Mouse (Mus musculus) C2C12 (cell line): Measurements from ENCODE around the gene Gm16867. TPM values are rescaled to one million over a fixed set of nuclear protein-coding genes. Genes with fewer than 3 reads are reported as not detected.
"Not testable (repeated sequence)": the region's sequence is repeated elsewhere in the genome, so short reads cannot be mapped to it uniquely, and the experiment has no call there.

Source experiments
- H3K27me3 ChIP-seq: one replicate; pipeline ENCODE4 v1.6.1; 2011; ENCODE audit not compliant: control insufficient read depth, insufficient read depth, insufficient read length
- H3K36me3 ChIP-seq: one replicate; pipeline ENCODE4 v1.6.1; 2011; ENCODE audit not compliant: control insufficient read depth, insufficient read depth
- H3K4me3 ChIP-seq: one replicate; pipeline ENCODE4 v1.5.1; 2011; ENCODE audit warnings: mild to moderate bottlenecking, control low read depth; ENCODE audit not compliant: poor library complexity, insufficient read depth, severe bottlenecking
- H3K79me2 ChIP-seq: one replicate; pipeline ENCODE4 v1.6.1; 2011; ENCODE audit not compliant: control insufficient read depth, insufficient read depth
- H3K79me3 ChIP-seq: one replicate; pipeline ENCODE4 v1.6.1; 2011; ENCODE audit warnings: low read depth, control low read depth
- H3ac ChIP-seq: one replicate; pipeline ENCODE3; 2011; ENCODE audit warnings: low read depth; ENCODE audit not compliant: control insufficient read depth, insufficient read length
- polyA plus RNA-seq: library from polyadenylated mRNA; unstranded; fragments of >200 nt; fragmentation: generic; extraction: Trizol; gene quantifications from one replicate; pipeline ENCODE4 v1.2.1, GENCODE M21; 2012; ENCODE audit warnings: missing spikeins

Gene Gm16867
- polyA plus RNA-seq, 1 experiment = not detected

DNA sequence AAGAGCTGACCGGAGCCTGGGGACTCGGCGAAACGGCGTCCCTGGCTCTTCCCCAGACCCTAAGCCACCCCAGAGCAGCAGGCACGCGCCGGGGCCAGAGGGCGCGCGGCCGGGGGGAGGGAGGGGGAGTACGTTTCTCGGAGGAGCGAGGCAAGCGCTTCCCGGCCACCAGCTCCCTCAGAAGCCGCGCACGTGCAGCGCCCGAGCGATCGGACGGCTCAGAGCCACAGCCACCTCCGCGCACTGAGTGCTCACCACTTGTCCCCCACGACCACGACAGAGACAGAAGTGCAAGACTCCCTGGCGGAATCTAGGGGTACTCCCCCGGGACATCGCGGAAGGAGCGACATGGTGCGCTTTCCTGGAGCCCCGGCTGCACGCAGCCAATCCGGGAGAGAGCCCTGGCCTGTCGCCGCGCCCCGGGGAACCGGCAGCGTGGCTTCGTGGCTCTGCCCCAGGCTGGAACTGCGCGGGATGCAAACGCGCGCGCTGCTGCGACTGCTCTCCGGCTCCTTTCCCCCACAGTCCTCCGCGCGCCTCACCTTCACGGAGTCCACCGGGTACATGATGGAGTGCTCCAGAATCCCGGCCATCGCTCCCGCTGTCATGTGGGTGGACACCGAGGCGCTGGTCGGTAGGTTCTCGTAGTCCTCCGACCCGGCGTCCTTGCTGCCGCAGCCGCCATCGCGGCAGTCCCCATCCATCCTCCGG, 567 bp downstream of the Gm16867 start:
- not testable (repeated sequence) for H3K79me2 ChIP-seq, H3K27me3 ChIP-seq, H3K4me3 ChIP-seq, H3ac ChIP-seq, H3K79me3 ChIP-seq, H3K36me3 ChIP-seq

DNA sequence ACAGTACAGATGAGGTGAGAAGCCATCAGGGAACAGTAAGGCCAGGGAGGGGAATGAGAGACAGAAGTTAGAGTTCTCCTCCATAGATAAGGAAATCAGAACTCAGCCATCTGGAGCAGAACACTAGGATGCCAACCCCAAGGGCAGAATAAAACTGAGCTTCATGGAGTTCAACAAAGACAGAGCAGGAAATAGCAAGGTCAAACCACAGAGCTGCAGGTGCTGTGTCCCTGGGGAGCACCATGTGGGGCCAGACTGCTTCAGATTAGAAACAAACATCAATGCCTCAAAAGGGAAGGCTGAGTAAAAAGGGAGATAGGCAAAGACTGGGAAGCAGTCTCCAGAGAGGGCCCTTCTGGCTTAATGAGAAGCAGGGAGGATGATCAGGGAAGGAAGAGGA, 6.9 kb downstream of the Gm16867 start:
- not testable (repeated sequence) for H3K27me3 ChIP-seq, H3K79me2 ChIP-seq, H3K36me3 ChIP-seq, H3ac ChIP-seq, H3K4me3 ChIP-seq, H3K79me3 ChIP-seq

DNA sequence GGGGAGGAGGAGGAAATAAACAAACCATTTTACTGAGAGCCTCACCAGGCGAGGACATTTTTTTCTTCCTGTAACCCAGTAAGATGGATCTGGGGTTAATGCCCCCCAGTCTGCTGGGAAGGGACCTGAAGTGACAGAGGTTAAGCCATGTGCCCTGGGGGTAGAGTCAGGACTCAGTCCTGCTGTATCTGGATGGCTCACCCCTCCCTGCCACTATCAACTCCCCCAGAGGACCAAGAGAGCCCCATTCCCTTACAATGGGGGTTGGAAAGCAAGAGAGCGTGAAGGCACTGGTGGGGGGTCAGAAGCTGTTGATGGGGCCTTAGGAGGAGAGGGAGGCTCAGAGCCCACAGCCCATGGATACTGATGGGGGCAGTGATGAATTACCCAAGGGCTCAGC, 8.2 kb downstream of the Gm16867 start:
- H3K79me2 ChIP-seq, H3ac ChIP-seq, H3K79me3 ChIP-seq, H3K4me3 ChIP-seq, H3K36me3 ChIP-seq, H3K27me3 ChIP-seq: not testable (repeated sequence)

DNA sequence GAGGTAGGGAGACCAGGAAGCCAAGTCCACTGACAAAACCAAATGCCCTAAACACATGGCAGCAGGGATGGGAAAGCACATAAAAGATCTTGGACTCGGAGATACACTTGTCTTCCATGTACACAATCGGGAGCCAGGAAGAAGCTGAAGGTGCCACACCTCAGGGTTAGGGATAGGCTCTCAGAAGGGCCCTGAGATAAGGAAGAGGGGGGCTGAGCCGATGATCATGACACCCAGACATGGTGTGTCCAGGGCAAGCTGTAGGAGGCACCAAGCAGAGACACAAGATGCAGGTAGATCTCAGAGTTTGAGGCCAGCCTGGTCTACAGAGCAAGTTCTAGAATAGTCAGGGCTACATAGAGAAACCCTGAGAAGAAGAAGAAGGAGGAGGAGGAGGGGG, 8.6 kb downstream of the Gm16867 start:
- H3K79me3 ChIP-seq, H3K79me2 ChIP-seq, H3K4me3 ChIP-seq, H3ac ChIP-seq, H3K27me3 ChIP-seq, H3K36me3 ChIP-seq: not testable (repeated sequence)

DNA sequence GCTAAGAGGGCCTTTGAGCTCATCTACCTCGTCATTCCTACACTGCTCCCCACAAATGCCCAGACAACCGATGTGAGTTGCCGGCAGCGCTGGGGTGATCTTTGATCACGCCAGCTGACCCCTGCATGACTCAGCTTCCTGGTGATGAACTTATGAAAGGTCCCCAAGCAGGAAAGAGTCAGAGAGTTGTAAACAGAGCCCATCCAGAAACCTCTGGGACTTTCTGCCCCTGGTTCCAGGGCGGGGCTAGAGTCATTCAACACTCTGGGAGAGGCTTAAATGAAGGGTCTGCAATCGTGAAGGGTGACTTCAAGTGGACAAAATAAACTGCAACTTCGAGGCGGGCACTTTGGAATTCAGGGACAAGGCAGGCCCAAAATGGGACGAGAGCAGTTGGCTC, 15.2 kb downstream of the Gm16867 start:
- not testable (repeated sequence) for H3ac ChIP-seq, H3K36me3 ChIP-seq, H3K79me2 ChIP-seq, H3K79me3 ChIP-seq, H3K4me3 ChIP-seq, H3K27me3 ChIP-seq

DNA sequence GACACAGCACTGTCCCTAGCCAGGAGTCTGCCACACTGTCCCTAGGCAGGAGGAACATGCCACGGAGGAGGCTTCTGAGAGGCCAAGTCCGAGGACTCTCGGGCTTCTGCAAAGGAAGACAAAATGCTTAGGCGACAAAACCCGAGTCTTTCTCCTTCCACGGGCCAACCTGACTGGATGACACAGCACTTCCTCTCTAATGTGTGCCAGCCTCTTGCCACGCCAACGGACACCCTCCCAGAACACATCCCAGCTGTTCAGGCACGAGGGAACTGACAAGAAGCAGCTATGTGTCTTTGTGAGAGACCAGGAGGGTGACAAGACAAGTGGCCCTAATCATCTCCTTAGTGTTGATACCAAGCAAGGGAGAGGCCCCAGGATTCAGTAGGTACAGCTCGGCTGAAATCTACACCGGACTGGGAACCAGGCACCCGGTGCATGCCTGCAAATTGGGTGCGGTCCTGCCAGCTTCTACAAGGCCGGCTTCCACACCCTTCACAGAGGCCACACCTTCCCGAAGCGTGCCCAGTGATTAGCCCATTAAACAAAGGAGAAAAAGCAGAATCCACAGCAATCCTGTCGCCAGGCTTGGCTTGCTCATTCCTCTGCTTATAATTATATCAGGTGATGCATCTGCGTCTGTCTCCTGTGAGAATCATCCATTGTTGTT, 17.6 kb downstream of the Gm16867 start:
- H3K79me3 ChIP-seq, H3K36me3 ChIP-seq, H3K79me2 ChIP-seq, H3K4me3 ChIP-seq, H3ac ChIP-seq, H3K27me3 ChIP-seq: not testable (repeated sequence)

DNA sequence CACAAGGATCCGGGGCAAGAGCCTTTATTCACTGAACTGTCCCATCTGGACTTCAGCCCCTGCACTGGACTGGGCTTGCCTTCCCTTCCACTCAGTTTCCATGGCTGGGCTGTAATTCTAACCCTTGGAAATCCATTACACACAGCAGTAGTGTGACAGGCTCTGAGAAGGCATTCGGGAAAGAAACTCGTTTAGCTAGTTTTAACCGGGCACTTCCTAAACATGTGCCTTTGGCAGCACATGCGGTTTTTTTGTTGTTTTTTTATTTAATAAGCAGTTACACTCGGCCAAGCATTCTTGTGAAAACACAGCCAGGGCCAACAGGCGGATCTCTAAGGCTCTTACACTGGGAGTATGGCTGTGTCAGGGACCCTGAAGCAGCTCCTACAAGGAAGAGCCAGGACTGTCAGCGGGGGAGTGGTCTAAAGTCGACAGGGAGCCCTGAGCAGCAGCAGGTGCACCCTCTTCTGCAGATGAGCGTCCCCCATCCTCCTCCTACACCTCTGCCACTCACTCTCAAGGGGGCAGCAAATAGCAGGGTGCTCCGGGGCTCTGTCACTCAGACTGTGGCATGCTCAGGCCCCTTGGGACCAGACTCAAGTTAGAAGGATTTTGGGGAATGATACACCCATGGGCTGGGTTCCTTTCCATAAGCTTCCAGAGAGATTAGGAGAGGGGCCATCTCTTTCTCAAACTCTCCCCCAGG, 29.1 kb downstream of the Gm16867 start:
- not testable (repeated sequence) for H3K36me3 ChIP-seq, H3K79me3 ChIP-seq, H3ac ChIP-seq, H3K4me3 ChIP-seq, H3K27me3 ChIP-seq, H3K79me2 ChIP-seq

DNA sequence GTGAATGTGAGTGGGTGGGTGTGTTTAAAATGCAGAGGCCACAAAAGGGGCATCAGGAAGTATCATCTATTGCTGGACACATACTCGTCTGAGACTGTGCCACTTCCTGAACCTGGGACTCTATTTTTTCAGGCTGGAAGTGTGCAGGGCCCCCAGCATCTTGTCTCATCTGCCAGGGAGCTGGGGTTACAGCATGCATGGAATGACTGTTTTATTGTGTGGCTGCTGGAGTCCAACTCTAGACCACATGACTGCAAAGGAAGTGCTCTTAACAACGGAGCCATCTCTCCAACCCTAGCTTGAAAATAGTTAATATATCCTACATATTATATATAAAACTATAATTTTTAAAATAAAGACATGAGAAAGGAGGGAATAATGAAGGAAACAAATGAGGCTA, 29.8 kb downstream of the Gm16867 start:
- not testable (repeated sequence) for H3K79me2 ChIP-seq, H3K36me3 ChIP-seq, H3K27me3 ChIP-seq, H3ac ChIP-seq, H3K4me3 ChIP-seq, H3K79me3 ChIP-seq

DNA sequence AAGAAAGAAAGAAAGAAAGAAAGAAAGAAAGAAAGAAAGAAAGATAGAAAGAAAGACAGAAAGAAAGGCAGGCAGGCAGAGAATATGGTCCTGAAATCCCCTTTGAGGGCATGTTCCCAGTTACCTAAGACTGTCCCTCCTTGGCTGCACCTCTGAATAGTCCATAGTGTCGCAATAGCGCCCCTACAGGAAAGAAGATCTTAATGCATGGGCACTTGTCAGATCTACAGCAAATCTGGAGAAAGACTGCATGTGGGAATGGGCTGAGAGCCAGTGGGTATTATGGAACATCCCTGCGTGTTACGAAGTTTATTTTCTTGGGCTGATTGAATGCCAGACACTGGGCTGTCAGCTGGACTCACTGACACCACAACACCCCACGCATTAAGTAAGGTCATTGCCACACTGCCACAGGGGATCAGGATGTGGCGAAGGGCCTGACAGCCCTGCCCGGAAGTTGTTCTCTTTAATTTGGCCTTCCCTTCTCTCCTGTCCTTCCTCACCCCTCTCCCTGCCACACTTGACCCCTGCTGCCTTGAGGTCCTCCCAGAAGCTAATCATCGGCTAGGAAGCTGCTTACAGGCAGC, 32.9 kb downstream of the Gm16867 start:
- H3ac ChIP-seq, H3K79me2 ChIP-seq, H3K36me3 ChIP-seq, H3K27me3 ChIP-seq, H3K79me3 ChIP-seq, H3K4me3 ChIP-seq: not testable (repeated sequence)

DNA sequence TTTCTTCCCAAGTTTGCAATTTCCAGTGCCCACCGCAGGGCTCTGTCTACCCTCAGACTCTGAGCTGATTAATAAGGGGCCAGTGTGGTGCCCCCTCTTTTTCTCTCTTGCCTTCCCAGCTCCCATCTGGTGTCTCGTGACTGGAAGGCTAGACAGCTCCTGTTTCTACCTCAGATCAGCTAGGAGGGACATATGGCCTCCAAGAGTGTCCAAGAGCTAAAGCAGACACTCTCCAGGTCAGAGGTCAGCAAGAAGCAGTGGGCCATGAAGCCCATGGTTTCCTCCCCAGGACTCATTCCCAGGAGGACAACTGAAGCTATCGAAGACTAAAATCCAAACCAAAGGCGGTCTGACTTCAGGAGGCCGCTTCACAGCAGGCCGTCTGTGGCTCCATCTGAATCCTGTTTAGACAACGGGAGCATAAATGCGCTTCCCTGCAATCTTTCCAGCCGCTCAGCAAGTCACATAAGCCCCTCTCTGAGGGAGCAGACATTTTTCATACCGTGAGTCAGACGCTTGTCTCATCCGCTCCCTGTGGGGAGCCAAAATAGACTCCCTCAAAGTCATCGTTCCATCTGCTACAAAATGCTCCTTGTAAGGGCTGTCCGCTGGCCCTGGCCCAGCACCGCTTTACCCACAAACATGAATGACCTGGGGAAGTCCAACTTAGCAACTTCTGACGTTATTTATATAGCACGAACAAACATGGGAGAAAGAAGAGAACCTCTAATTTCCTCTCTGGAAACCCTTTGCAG, 35.4 kb downstream of the Gm16867 start:
- not testable (repeated sequence) for H3K36me3 ChIP-seq, H3K79me2 ChIP-seq, H3ac ChIP-seq

DNA sequence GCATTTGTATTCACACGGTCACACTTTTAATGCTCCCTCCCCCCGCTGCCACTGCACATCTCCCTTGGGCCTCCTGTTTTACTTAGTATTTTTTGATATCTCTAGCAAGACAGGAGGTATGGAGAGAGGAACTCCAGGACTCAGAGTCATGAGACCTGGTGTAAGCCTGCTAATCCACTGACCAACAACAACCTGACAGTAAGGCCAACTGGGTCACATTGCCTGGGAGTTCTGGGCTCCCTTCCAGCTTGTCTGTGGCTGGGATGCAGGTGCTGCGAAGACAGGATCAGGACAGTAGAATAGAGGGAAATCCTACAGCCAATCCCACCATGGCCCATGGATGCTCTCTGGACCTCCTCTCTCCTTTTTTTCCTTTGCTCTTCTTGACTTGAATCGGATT, 38.7 kb downstream of the Gm16867 start:
- not testable (repeated sequence) for H3ac ChIP-seq, H3K79me2 ChIP-seq, H3K36me3 ChIP-seq, H3K79me3 ChIP-seq, H3K4me3 ChIP-seq, H3K27me3 ChIP-seq

More for the DNA sequence above, 35.4 kb downstream of the Gm16867 start:
- not testable (repeated sequence) for H3K4me3 ChIP-seq, H3K27me3 ChIP-seq, H3K79me3 ChIP-seq
